Mouse (Mus musculus): ENCODE results near the gene Gm9844. TPM values are rescaled to one million over a fixed set of nuclear protein-coding genes. Genes with fewer than 3 reads are reported as not detected.

Gene Gm9844
- polyA plus RNA-seq, 1 experiment from 2014 or later: 24.3 TPM

- 34% methylated on average over 13 of the region's 13 CpGs for WGBS
- Histone ChIP-seq H3K36me3 (peaks cover 35% of the 10 kb centered on the region), H3K27me3 (ENCODE audit: insufficient read depth, poor library complexity, severe bottlenecking) (no peaks in the 10 kb centered on the region), H3K27ac (peak overlapping the region; percentile 17; the same call in 1 of the 2 replicates), H3K9me3 (no peaks in the 10 kb centered on the region), H3K4me3 (peak overlapping the region; percentile 23; the same call in 1 of the 2 replicates), H3K4me1 (replicated peaks) (peaks cover 53% of the 10 kb centered on the region)
- no peak for DNase-seq (ENCODE audit: low spot score)
These were observed 45.3 kb downstream of the Gm9844 start for GRCm38 (mm10) chr7:24907211-24907748.

Other genes with a start within 250 kb of the Gm9844 start
- gene Lypd3, start 225.7 kb upstream of the Gm9844 start, polyA plus RNA-seq (2016; fragmentation: Nextera tagmentation; extraction: Ambion mirVana): 0.47 and 2.1 TPM in 2 replicates
- gene Tex101, start 185.5 kb upstream of the Gm9844 start, polyA plus RNA-seq (2016; fragmentation: Nextera tagmentation; extraction: Ambion mirVana): not detected in 2 replicates
- not detected in 2 replicates for gene BC049730, start 153.0 kb upstream of the Gm9844 start, polyA plus RNA-seq (2016; fragmentation: Nextera tagmentation; extraction: Ambion mirVana)
- not detected in 2 replicates for gene Gm4763, start 135.3 kb upstream of the Gm9844 start, polyA plus RNA-seq (2016; fragmentation: Nextera tagmentation; extraction: Ambion mirVana)
- not detected in 2 replicates for gene Cd177, start 101.9 kb upstream of the Gm9844 start, polyA plus RNA-seq (2016; fragmentation: Nextera tagmentation; extraction: Ambion mirVana)
- 0.21 TPM in 1 of 2 replicates, not detected in the other for gene Ceacam10, start 85.0 kb upstream of the Gm9844 start, polyA plus RNA-seq (2016; fragmentation: Nextera tagmentation; extraction: Ambion mirVana)
- gene Lypd4, start 7.7 kb downstream of the Gm9844 start, polyA plus RNA-seq (2016; fragmentation: Nextera tagmentation; extraction: Ambion mirVana): not detected in 2 replicates
- gene Dmrtc2, start 7.8 kb downstream of the Gm9844 start, polyA plus RNA-seq (2016; fragmentation: Nextera tagmentation; extraction: Ambion mirVana): not detected in 2 replicates
- 1,985 and 2,165 TPM in 2 replicates for gene Rps19, start 22.2 kb downstream of the Gm9844 start, polyA plus RNA-seq (2016; fragmentation: Nextera tagmentation; extraction: Ambion mirVana)
- 0.13 and 0.29 TPM in 2 replicates for gene Cd79a, start 35.2 kb downstream of the Gm9844 start, polyA plus RNA-seq (2016; fragmentation: Nextera tagmentation; extraction: Ambion mirVana)
- 72.4 and 76.0 TPM in 2 replicates for gene Arhgef1, start 40.7 kb downstream of the Gm9844 start, polyA plus RNA-seq (2016; fragmentation: Nextera tagmentation; extraction: Ambion mirVana)
- 0.42 and 2.7 TPM in 2 replicates for gene Gm4881, start 82.3 kb downstream of the Gm9844 start, polyA plus RNA-seq (2016; fragmentation: Nextera tagmentation; extraction: Ambion mirVana)
- gene Rabac1, start 110.5 kb downstream of the Gm9844 start, polyA plus RNA-seq (2016; fragmentation: Nextera tagmentation; extraction: Ambion mirVana): 98.4 and 126 TPM in 2 replicates
- 11.8 and 45.9 TPM in 2 replicates for gene Atp1a3, start 143.7 kb downstream of the Gm9844 start, polyA plus RNA-seq (2016; fragmentation: Nextera tagmentation; extraction: Ambion mirVana)
- gene Grik5, start 210.1 kb downstream of the Gm9844 start, polyA plus RNA-seq (2016; fragmentation: Nextera tagmentation; extraction: Ambion mirVana): 5.5 and 7.9 TPM in 2 replicates
- 44.4 and 45.9 TPM in 2 replicates for gene Zfp574, start 210.4 kb downstream of the Gm9844 start, polyA plus RNA-seq (2016; fragmentation: Nextera tagmentation; extraction: Ambion mirVana)

Data from hindbrain, embryonic 10.5 days (tissue).